Mouse (Mus musculus) T-helper 2 cell (primary cell): ENCODE measurements around the gene Iqgap1.

Source experiments
- in situ Hi-C: fragments of 300-600 bp; cut with MboI, MseI; formaldehyde crosslinking; loops from one replicate; pipeline ENCODE4 v1.15.1; 2025; ENCODE audit warnings: high pct_unique_total_duplicates

The Iqgap1 gene

GRCm38 (mm10) chr7:80825843-80826403, at the start of gene Iqgap1:
Gene Iqgap1, minus strand, starts transcription at chr7:80825974.
- in situ Hi-C loops = no loop called here

- in situ Hi-C loops = no loop called here
Measured at GRCm38 (mm10) chr7:80873631-80874030, 47.9 kb upstream of the Iqgap1 start.

- in situ Hi-C loops = no loop called here
Measured at GRCm38 (mm10) chr7:80873038-80873437, 47.3 kb upstream of the Iqgap1 start.

- in situ Hi-C loops = no loop called here
Measured at GRCm38 (mm10) chr7:80868686-80869085, 42.9 kb upstream of the Iqgap1 start.

GRCm38 (mm10) chr7:80866514-80867147, 40.9 kb upstream of the Iqgap1 start:
- in situ Hi-C loops = no loop called here

- in situ Hi-C loops = no loop called here
Measured at GRCm38 (mm10) chr7:80865521-80865920, 39.7 kb upstream of the Iqgap1 start.

GRCm38 (mm10) chr7:80864831-80865230, 39.1 kb upstream of the Iqgap1 start:
- in situ Hi-C loops = no loop called here

GRCm38 (mm10) chr7:80864151-80864550, 38.4 kb upstream of the Iqgap1 start:
- in situ Hi-C loops = no loop called here

GRCm38 (mm10) chr7:80863520-80863919, 37.7 kb upstream of the Iqgap1 start:
- in situ Hi-C loops = no loop called here

- in situ Hi-C loops = no loop called here
Measured at GRCm38 (mm10) chr7:80862475-80862874, 36.7 kb upstream of the Iqgap1 start.

- in situ Hi-C loops = no loop called here
Measured at GRCm38 (mm10) chr7:80860729-80861274, 35.0 kb upstream of the Iqgap1 start, which contains the start of gene Zscan2. Gene Zscan2, plus strand, starts transcription at chr7:80860920.

- in situ Hi-C loops = no loop called here
Measured at GRCm38 (mm10) chr7:80860227-80860626, 34.5 kb upstream of the Iqgap1 start.

GRCm38 (mm10) chr7:80857181-80857580, 31.4 kb upstream of the Iqgap1 start:
- in situ Hi-C loops = no loop called here

- in situ Hi-C loops = no loop called here
Measured at GRCm38 (mm10) chr7:80855316-80855715, 29.5 kb upstream of the Iqgap1 start.

- in situ Hi-C loops = loop anchor here (5.0 kb wide), 1 partner anchor 131 kb away; no protein-coding TSS in a partner anchor
Measured at GRCm38 (mm10) chr7:80853218-80853617, 27.4 kb upstream of the Iqgap1 start.

- in situ Hi-C loops = loop anchor here (5.0 kb wide), 1 partner anchor 128 kb away; no protein-coding TSS in a partner anchor
Measured at GRCm38 (mm10) chr7:80850520-80850919, 24.7 kb upstream of the Iqgap1 start.

GRCm38 (mm10) chr7:80849710-80850109, 23.9 kb upstream of the Iqgap1 start:
- in situ Hi-C loops = loop anchor here (5.0 kb wide), 1 partner anchor 127 kb away; no protein-coding TSS in a partner anchor

GRCm38 (mm10) chr7:80849267-80849666, 23.5 kb upstream of the Iqgap1 start:
- in situ Hi-C loops = no loop called here

- in situ Hi-C loops = no loop called here
Measured at GRCm38 (mm10) chr7:80846709-80847108, 20.9 kb upstream of the Iqgap1 start.

GRCm38 (mm10) chr7:80846280-80846678, 20.5 kb upstream of the Iqgap1 start:
- in situ Hi-C loops = no loop called here

- in situ Hi-C loops = no loop called here
Measured at GRCm38 (mm10) chr7:80845621-80846279, 20.0 kb upstream of the Iqgap1 start.

- in situ Hi-C loops = no loop called here
Measured at GRCm38 (mm10) chr7:80844691-80845090, 18.9 kb upstream of the Iqgap1 start.
